Mouse (Mus musculus) heart, embryonic 16.5 days (tissue): Measurements from ENCODE around the gene Coasy. TPM values are rescaled to one million over a fixed set of nuclear protein-coding genes. Genes with fewer than 3 reads are reported as not detected.
A peak's percentile ranks its signal among the peaks of the same experiment; 100 is the strongest.

Experiments
- ATAC-seq: fragments of 200-750 bp; cut with Nextera tagmentation; replicated peaks from 2 replicates; pipeline ENCODE4 v1.8.0; 2017; ENCODE audit warnings: moderate number of reproducible peaks; ENCODE audit not compliant: insufficient read depth, low FRiP score; ENCODE audit errors: extremely low read depth
- H3K27ac ChIP-seq: fragments of 300-500 bp; sonication (generic); 2 replicates; pipeline ENCODE4 v1.5.1; 2014; ENCODE audit warnings: mild to moderate bottlenecking, low read length, control low read depth, moderate library complexity
- H3K27me3 ChIP-seq: fragments of 300-500 bp; sonication (generic); 2 replicates; pipeline ENCODE4 v1.6.1; 2014; ENCODE audit warnings: low read length, mixed read lengths; ENCODE audit not compliant: control insufficient read depth, insufficient read depth
- H3K36me3 ChIP-seq: fragments of 300-500 bp; sonication (generic); 2 replicates; pipeline ENCODE4 v1.6.1; 2014; ENCODE audit not compliant: control insufficient read depth, insufficient read depth
- H3K4me1 ChIP-seq: fragments of 300-500 bp; sonication (generic); 2 replicates; pipeline ENCODE4 v1.6.1; 2014; ENCODE audit warnings: low read length, mixed read lengths; ENCODE audit not compliant: control insufficient read depth, insufficient read depth
- H3K4me2 ChIP-seq: fragments of 300-500 bp; sonication (generic); 2 replicates; pipeline ENCODE4 v1.6.1; 2014; ENCODE audit warnings: low read depth, mild to moderate bottlenecking, control low read depth, low read length
- H3K4me3 ChIP-seq: fragments of 300-500 bp; sonication (generic); 2 replicates; pipeline ENCODE4 v1.5.1; 2014; ENCODE audit warnings: mild to moderate bottlenecking, control low read depth, low read length
- H3K9ac ChIP-seq: fragments of 300-500 bp; sonication (generic); 2 replicates; pipeline ENCODE4 v1.6.1; 2014; ENCODE audit warnings: low read length, control low read depth
- H3K9me3 ChIP-seq: fragments of 300-500 bp; sonication (generic); replicated peaks from 2 replicates; pipeline ENCODE4 v1.6.1; 2016; ENCODE audit warnings: low read length; ENCODE audit not compliant: control insufficient read depth
- WGBS: fragments of 180-500 bp; shearing (Covaris S2); extraction: QIAGEN DNeasy Blood & Tissue Kit; methylation state at CpG from one replicate; pipeline ENCODE4 v1.1.7; 2014; 5-methylcytosine and 5-hydroxymethylcytosine counted together
- polyA plus RNA-seq: library from polyadenylated mRNA; unstranded; fragments of >200 nt; fragmentation: Nextera tagmentation; extraction: Ambion mirVana; gene quantifications from 2 replicates; pipeline ENCODE4 v1.2.1, GENCODE M21; 2015

Coasy gene
- polyA plus RNA-seq, 1 experiment from 2014 or later, result 30.0 TPM

DNA sequence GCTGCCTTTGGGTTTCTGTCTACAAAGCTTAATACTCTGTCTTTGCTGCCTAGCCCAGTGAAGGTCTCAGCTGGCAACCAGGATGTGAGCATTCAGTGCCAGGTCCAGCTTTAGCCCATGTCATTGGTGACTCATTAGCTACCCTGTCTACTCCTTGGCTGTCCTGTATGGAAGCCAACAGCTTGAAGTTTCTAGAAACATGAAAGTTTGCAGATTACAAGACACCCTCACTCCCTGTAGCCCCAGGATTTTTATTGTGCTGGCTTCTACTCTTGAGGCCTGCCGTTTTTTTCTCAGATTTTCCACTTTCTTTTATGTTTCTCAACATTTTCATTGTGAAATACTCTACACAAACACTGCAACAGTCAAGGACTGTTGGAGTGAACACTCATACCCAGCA is 7.6 kb downstream of the Coasy start:
- H3K27me3 ChIP-seq, result no peaks in the 10 kb centered on the region
- no peak overlapping the region for H3K4me3 ChIP-seq
- H3K27ac ChIP-seq, result no peak overlapping the region
- WGBS, result 86% methylated on average over 1 of the region's 1 CpGs
- peaks cover 42% of the 10 kb centered on the region for H3K36me3 ChIP-seq
- no peak for ATAC-seq
- no peak overlapping the region for H3K9ac ChIP-seq
- H3K4me2 ChIP-seq, result no peak overlapping the region
- peaks cover 25% of the 10 kb centered on the region for H3K4me1 ChIP-seq
- H3K9me3 ChIP-seq, result no peaks in the 10 kb centered on the region

DNA sequence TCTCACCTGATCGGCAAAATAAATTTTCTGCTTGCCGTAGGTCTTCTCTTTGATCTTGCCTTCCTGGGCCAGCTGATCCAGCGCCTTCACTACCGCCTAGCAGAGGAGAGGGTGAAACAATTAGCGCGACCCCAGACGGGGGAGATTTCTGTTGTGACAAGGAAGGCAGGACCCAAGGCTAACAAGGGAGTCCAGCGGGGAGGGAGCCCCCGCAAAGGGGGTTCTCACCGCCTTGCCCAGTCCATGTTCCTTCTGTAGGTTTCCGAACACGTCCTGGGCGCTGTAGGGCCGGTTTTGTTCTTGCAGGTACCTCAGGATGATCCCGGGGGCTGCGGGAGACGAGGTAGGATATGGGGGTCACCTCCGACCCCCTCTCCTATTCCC is 12.6 kb downstream of the Coasy start:
- Histone ChIP-seq H3K27me3 (no peaks in the 10 kb centered on the region), H3K4me2 (peak overlapping the region; percentile 96), H3K4me1 (peaks cover 7% of the 10 kb centered on the region), H3K4me3 (peak overlapping the region; percentile 88), H3K9ac (peak overlapping the region; percentile 92), H3K36me3 (peaks cover 54% of the 10 kb centered on the region), H3K9me3 (no peaks in the 10 kb centered on the region), H3K27ac (peak overlapping the region; percentile 99)
- ATAC-seq, result peak; percentile 12; the same call in 1 of the 2 replicates
- 2% methylated on average over 18 of the region's 18 CpGs for WGBS

DNA sequence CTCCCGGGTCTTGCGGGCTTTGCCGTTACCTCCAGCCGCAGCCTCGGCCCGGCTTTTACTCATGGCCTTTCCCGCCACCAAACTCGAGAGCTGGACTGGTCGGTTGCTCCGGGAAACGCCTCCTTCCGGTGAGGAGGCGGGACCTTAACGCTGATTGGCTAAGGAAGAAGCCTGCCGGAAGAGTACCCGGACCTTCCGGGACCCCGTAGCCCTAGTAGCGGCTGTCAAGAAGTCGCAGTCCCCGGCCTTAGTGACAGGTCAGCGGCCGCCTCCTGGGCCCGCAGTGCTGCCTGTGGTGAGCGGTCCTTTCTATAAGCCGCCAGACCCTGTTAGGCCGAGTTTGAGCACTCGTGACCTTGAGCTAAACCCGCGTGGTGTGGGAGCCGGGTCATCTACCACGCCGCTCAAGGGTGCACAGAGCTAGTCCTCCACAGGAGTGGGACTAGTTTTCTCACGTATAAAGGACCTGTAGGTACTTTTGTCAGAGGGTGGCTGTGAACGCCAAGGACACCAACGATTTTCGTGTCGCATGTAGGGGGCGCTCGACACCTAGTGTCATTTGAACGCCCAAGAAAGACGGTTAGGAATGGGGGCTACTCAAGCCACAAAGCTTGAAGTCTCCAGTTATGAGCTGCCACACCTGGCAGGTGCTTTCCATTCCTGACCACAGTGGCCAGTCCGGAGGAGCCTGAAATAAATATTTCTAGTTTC is 13.1 kb downstream of the Coasy start, which contains the start of gene Psmc3ip:
Psmc3ip (minus strand) TSS at position 123 of the 711 bp plus-strand sequence.
- Histone ChIP-seq H3K9ac (peak within 1 kb of the TSS; percentile 92), H3K4me3 (peak within 1 kb of the TSS; percentile 88), H3K4me2 (peak within 1 kb of the TSS; percentile 96), H3K4me1 (peaks cover 7% of the 10 kb centered on the region), H3K9me3 (no peaks in the 10 kb centered on the region), H3K27ac (peak within 1 kb of the TSS; percentile 99), H3K36me3 (peaks cover 53% of the 10 kb centered on the region), H3K27me3 (no peaks in the 10 kb centered on the region)
- under 1% methylated on average over 43 of the region's 43 CpGs for WGBS
- ATAC-seq, result peak; percentile 96

DNA sequence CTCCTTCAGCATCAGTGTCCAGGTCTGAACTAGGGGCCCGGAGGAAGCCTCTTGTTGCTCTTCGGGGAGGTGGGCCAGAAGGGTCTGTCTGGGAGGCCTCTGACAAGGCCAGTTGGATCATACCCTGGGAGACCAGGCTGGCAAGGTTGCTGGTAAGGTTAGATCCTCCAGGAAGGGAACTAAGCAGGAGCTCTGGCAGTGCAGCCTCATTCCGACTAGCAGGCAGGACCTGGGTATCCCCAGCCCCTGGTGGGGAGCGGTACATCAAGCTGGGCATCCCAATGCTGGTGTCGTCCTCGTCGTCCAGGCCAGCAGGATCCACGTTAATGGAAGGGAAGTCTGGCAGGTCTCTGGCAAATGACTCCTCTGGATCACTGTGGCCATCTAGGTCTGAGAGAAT is 15.9 kb downstream of the Coasy start:
- peaks cover 7% of the 10 kb centered on the region for H3K4me1 ChIP-seq
- no peaks in the 10 kb centered on the region for H3K9me3 ChIP-seq
- WGBS, result 92% methylated on average over 8 of the region's 8 CpGs
- no peak overlapping the region for H3K9ac ChIP-seq
- no peak overlapping the region for H3K4me2 ChIP-seq
- H3K27ac ChIP-seq, result no peak overlapping the region
- no peaks in the 10 kb centered on the region for H3K27me3 ChIP-seq
- no peak for ATAC-seq
- H3K36me3 ChIP-seq, result peaks cover 34% of the 10 kb centered on the region
- H3K4me3 ChIP-seq, result no peak overlapping the region

DNA sequence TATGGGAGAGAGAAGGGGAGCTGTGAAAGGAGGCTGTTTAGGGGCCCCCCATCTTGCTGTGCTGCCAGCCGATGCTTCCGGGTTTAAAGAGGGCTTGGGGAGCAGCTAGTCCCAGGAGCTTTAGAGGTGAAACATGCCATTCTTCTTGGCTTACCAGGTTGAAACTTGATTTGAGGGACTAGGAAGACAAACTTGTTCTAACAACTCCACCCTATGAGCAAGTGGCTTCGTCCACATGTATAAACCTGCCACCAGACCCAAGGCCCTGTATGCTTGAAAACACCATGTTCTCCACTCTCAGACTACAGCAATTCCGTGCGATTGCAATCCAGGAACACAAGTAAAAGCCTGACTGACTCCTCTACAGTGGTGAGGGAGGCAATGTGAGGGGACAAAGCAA is 20.6 kb downstream of the Coasy start:
- Histone ChIP-seq H3K27me3 (no peaks in the 10 kb centered on the region), H3K4me2 (no peak overlapping the region), H3K4me3 (no peak overlapping the region), H3K36me3 (peaks cover 34% of the 10 kb centered on the region), H3K9ac (no peak overlapping the region), H3K9me3 (no peaks in the 10 kb centered on the region), H3K27ac (peak overlapping the region; percentile 37; the same call in 1 of the 2 replicates), H3K4me1 (no peaks in the 10 kb centered on the region)
- WGBS, result 83% methylated on average over 5 of the region's 5 CpGs
- no peak for ATAC-seq

DNA sequence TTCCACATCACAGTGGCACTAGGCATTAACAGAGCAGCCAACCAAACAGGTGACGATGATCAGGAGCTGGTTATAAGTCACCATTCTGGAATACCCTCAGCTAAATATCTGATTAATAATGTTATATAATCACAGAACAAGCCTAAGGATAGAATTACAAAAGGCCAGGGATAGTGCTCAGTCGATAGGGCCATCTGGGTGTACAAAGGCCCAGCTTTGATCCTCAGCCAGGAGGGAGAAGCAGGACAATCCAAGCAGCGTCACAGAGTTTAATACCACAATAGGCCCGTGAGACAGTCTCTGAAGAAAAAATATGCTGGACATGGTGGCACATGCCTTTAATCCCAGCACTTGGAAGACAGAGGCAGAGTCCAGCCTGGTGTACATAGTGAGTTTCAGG is 27.0 kb downstream of the Coasy start:
- WGBS, result 80% methylated on average over 4 of the region's 4 CpGs
- no peak overlapping the region for H3K4me3 ChIP-seq
- no peaks in the 10 kb centered on the region; the same call in 1 of the 2 replicates for H3K4me1 ChIP-seq
- H3K4me2 ChIP-seq, result no peak overlapping the region
- H3K9ac ChIP-seq, result no peak overlapping the region
- no peak for ATAC-seq
- no peaks in the 10 kb centered on the region for H3K9me3 ChIP-seq
- no peak overlapping the region for H3K27ac ChIP-seq
- H3K36me3 ChIP-seq, result no peaks in the 10 kb centered on the region
- no peaks in the 10 kb centered on the region for H3K27me3 ChIP-seq

DNA sequence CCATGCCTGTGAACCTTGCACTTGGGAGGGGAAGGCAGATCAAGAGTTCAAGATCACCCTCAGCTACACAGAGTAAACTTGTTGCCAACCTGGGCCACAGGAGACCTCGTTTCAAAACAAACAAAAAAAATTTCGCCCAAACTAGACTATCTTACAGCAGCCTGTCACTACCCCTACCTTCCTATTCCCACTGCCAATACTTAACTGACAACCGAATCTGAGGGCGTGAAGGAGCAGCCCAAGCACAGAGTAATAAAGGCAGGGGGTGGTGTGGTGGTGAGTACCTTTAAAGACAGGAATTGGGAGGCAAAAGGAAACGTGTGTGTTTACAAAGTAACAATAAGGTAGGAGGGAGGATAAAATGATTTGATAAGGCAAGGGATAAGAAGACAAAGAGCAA is 28.3 kb downstream of the Coasy start:
- H3K4me1 ChIP-seq, result peaks cover 3% of the 10 kb centered on the region; the same call in 1 of the 2 replicates
- no peaks in the 10 kb centered on the region for H3K36me3 ChIP-seq
- no peak overlapping the region for H3K27ac ChIP-seq
- no peak overlapping the region for H3K4me3 ChIP-seq
- no peak for ATAC-seq
- no peak overlapping the region for H3K4me2 ChIP-seq
- no peaks in the 10 kb centered on the region for H3K27me3 ChIP-seq
- no peaks in the 10 kb centered on the region for H3K9me3 ChIP-seq
- 50% methylated on average over 5 of the region's 5 CpGs for WGBS
- H3K9ac ChIP-seq, result no peak overlapping the region

DNA sequence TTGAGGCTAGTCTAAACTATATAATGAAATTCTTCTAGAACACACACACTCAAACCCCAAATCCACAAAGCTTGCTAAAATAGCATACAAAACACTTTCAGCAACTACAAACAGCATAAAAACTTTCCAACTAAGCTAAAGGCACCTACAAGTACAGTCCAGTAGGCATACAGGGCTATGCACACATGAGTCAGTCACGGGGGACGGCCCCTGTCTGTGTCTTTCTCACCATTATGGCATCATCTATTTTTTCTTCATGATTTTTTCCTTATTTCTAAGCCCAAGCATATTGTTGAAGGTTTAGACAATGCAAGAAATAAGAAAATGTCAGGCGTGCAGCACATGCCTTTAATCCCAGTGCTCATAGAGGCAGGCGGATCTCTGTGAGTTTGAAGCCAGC is 28.8 kb downstream of the Coasy start:
- WGBS, result 88% methylated on average over 4 of the region's 4 CpGs
- H3K4me3 ChIP-seq, result no peak overlapping the region
- H3K27me3 ChIP-seq, result no peaks in the 10 kb centered on the region
- H3K9me3 ChIP-seq, result no peaks in the 10 kb centered on the region
- no peak overlapping the region for H3K9ac ChIP-seq
- peaks cover 4% of the 10 kb centered on the region; the same call in 1 of the 2 replicates for H3K4me1 ChIP-seq
- no peak overlapping the region for H3K4me2 ChIP-seq
- H3K36me3 ChIP-seq, result no peaks in the 10 kb centered on the region
- no peak for ATAC-seq
- no peak overlapping the region for H3K27ac ChIP-seq

DNA sequence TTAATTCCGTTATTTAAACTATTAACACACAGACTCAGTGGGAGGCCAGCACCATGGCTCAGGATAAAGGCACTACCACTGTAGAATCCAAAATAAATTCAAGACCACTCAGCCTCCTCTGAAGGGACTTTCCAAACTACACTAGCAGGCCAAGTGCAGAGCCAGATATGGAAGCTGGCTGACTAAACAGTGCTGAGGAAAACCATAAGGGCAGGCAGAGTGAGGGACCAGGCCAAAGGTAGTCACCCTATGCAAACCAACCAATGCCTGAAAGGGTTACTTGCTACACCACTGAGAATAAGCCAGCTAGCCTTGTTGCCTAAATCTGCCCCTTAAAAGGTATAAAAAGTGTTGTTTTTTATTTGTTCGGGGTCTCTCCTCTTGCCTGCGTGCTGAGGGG is 29.8 kb downstream of the Coasy start:
- H3K36me3 ChIP-seq, result no peaks in the 10 kb centered on the region
- peaks cover 4% of the 10 kb centered on the region; the same call in 1 of the 2 replicates for H3K4me1 ChIP-seq
- no peak overlapping the region for H3K4me2 ChIP-seq
- H3K9ac ChIP-seq, result no peak overlapping the region
- H3K9me3 ChIP-seq, result no peaks in the 10 kb centered on the region
- ATAC-seq, result no peak
- no peak overlapping the region for H3K27ac ChIP-seq
- 89% methylated on average over 3 of the region's 3 CpGs for WGBS
- no peak overlapping the region for H3K4me3 ChIP-seq
- no peaks in the 10 kb centered on the region for H3K27me3 ChIP-seq
